Mouse (Mus musculus) kidney, embryonic 16.5 days (tissue): ENCODE data around the gene Kcnj13. TPM values are rescaled to one million over a fixed set of nuclear protein-coding genes. Genes with fewer than 3 reads are reported as not detected.

Source experiments
- ATAC-seq: fragments of 200-750 bp; cut with Nextera tagmentation; 2 replicates; pipeline ENCODE4 v1.8.0; 2017; ENCODE audit warnings: moderate TSS enrichment; ENCODE audit not compliant: low FRiP score, low TSS enrichment
- H3K27ac ChIP-seq: fragments of 300-500 bp; sonication (generic); 2 replicates; pipeline ENCODE4 v1.5.1; 2014; ENCODE audit warnings: low read length
- H3K27me3 ChIP-seq: fragments of 300-500 bp; sonication (generic); 2 replicates; pipeline ENCODE4 v1.6.1; 2014; ENCODE audit warnings: low read length, control low read depth, mixed read lengths; ENCODE audit not compliant: insufficient read depth
- H3K36me3 ChIP-seq: fragments of 300-500 bp; sonication (generic); 2 replicates; pipeline ENCODE4 v1.6.1; 2014; ENCODE audit warnings: low read length, control low read depth, mixed read lengths; ENCODE audit not compliant: insufficient read depth
- H3K4me1 ChIP-seq: fragments of 300-500 bp; sonication (generic); 2 replicates; pipeline ENCODE4 v1.6.1; 2014; ENCODE audit warnings: low read length, control low read depth, mixed read lengths; ENCODE audit not compliant: insufficient read depth
- H3K4me2 ChIP-seq: fragments of 300-500 bp; sonication (generic); replicated peaks from 2 replicates; pipeline ENCODE4 v1.6.1; 2014; ENCODE audit warnings: low read depth, low read length
- H3K4me3 ChIP-seq: fragments of 300-500 bp; sonication (generic); 2 replicates; pipeline ENCODE4 v1.5.1; 2014; ENCODE audit warnings: mild to moderate bottlenecking, low read length
- H3K9ac ChIP-seq: fragments of 300-500 bp; sonication (generic); replicated peaks from 2 replicates; pipeline ENCODE4 v1.6.1; 2014; ENCODE audit warnings: low read length
- H3K9me3 ChIP-seq: fragments of 300-500 bp; sonication (generic); 2 replicates; pipeline ENCODE4 v1.6.1; 2016; ENCODE audit warnings: low read length, control low read depth
- WGBS: fragments of 180-500 bp; shearing (Covaris S2); extraction: QIAGEN DNeasy Blood & Tissue Kit; methylation state at CpG from one replicate; pipeline ENCODE4 v1.1.7; 2014; 5-methylcytosine and 5-hydroxymethylcytosine counted together
- polyA plus RNA-seq: library from polyadenylated mRNA; unstranded; fragments of >200 nt; fragmentation: Nextera tagmentation; extraction: Ambion mirVana; gene quantifications from 2 replicates; pipeline ENCODE4 v1.2.1, GENCODE M21; 2015

Gene Kcnj13
- polyA plus RNA-seq, 1 experiment from 2014 or later, result 0.94 TPM

GRCm38 (mm10) chr1:87381152-87381551, 13.4 kb downstream of the Kcnj13 start:
- Histone ChIP-seq H3K36me3 (peaks cover 14% of the 10 kb centered on the region), H3K4me2 (no peak overlapping the region), H3K27ac (no peak overlapping the region), H3K9me3 (no peaks in the 10 kb centered on the region), H3K9ac (no peak overlapping the region), H3K4me1 (no peaks in the 10 kb centered on the region), H3K4me3 (no peak overlapping the region), H3K27me3 (no peaks in the 10 kb centered on the region)
- WGBS, result 92% methylated on average over 3 of the region's 3 CpGs
- no peak for ATAC-seq

GRCm38 (mm10) chr1:87379919-87380318, 14.6 kb downstream of the Kcnj13 start:
- 89% methylated on average over 1 of the region's 1 CpGs for WGBS
- H3K36me3 ChIP-seq, result peaks cover 19% of the 10 kb centered on the region
- H3K9ac ChIP-seq, result no peak overlapping the region
- no peak for ATAC-seq
- H3K4me1 ChIP-seq, result no peaks in the 10 kb centered on the region
- no peak overlapping the region for H3K4me3 ChIP-seq
- H3K4me2 ChIP-seq, result no peak overlapping the region
- H3K27me3 ChIP-seq, result no peaks in the 10 kb centered on the region
- no peaks in the 10 kb centered on the region for H3K9me3 ChIP-seq
- H3K27ac ChIP-seq, result no peak overlapping the region

- H3K36me3 ChIP-seq, result peaks cover 22% of the 10 kb centered on the region
- no peaks in the 10 kb centered on the region for H3K4me1 ChIP-seq
- no peak overlapping the region for H3K4me3 ChIP-seq
- 70% methylated on average over 3 of the region's 3 CpGs for WGBS
- no peaks in the 10 kb centered on the region for H3K27me3 ChIP-seq
- H3K9me3 ChIP-seq, result no peaks in the 10 kb centered on the region
- ATAC-seq, result no peak
- no peak overlapping the region for H3K4me2 ChIP-seq
- 0 out of 2 replicates have a peak overlapping the region, but pooled peaks have one; percentile 27 for H3K27ac ChIP-seq
- H3K9ac ChIP-seq, result no peak overlapping the region
Observed at GRCm38 (mm10) chr1:87378024-87378560, 16.4 kb downstream of the Kcnj13 start.

GRCm38 (mm10) chr1:87360276-87360675, 34.3 kb downstream of the Kcnj13 start:
- Histone ChIP-seq H3K27me3 (no peaks in the 10 kb centered on the region), H3K27ac (no peak overlapping the region), H3K9me3 (no peaks in the 10 kb centered on the region), H3K4me3 (no peak overlapping the region), H3K36me3 (peaks cover 8% of the 10 kb centered on the region; the same call in 1 of the 2 replicates), H3K4me1 (no peaks in the 10 kb centered on the region), H3K9ac (no peak overlapping the region), H3K4me2 (no peak overlapping the region)
- ATAC-seq, result no peak
- 59% methylated on average over 1 of the region's 1 CpGs for whole genome bisulfite sequencing

GRCm38 (mm10) chr1:87350576-87350975, 44.0 kb downstream of the Kcnj13 start:
- H3K27ac ChIP-seq, result no peak overlapping the region
- 87% methylated on average over 2 of the region's 2 CpGs for WGBS

More at GRCm38 (mm10) chr1:87350576-87350975, 44.0 kb downstream of the Kcnj13 start:
- H3K4me1 ChIP-seq, result no peaks in the 10 kb centered on the region
- no peak overlapping the region for H3K4me2 ChIP-seq
- H3K4me3 ChIP-seq, result no peak overlapping the region
- no peak for ATAC-seq
- no peaks in the 10 kb centered on the region for H3K27me3 ChIP-seq
- peaks cover 7% of the 10 kb centered on the region; the same call in 1 of the 2 replicates for H3K36me3 ChIP-seq
- no peak overlapping the region for H3K9ac ChIP-seq
- no peaks in the 10 kb centered on the region for H3K9me3 ChIP-seq

Other genes starting within 250 kb of the Kcnj13 start
- 0.94 and 1.1 TPM in 2 replicates for gene Ecel1, start 238.2 kb downstream of the Kcnj13 start, polyA plus RNA-seq
- gene Prss56, start 211.4 kb downstream of the Kcnj13 start, polyA plus RNA-seq, result 0.08 TPM in 1 of 2 replicates, not detected in the other
- gene Chrnd, start 204.1 kb downstream of the Kcnj13 start, polyA plus RNA-seq, result 0.81 and 1.1 TPM in 2 replicates
- gene Chrng, start 190.1 kb downstream of the Kcnj13 start, polyA plus RNA-seq, result 0.68 and 0.85 TPM in 2 replicates
- 157 and 160 TPM in 2 replicates for gene Eif4e2, start 180.8 kb downstream of the Kcnj13 start, polyA plus RNA-seq
- 7.3 and 8.5 TPM in 2 replicates for gene Efhd1, start 130.4 kb downstream of the Kcnj13 start, polyA plus RNA-seq
- gene Gigyf2, start 67.7 kb downstream of the Kcnj13 start, polyA plus RNA-seq, result 59.2 and 68.3 TPM in 2 replicates
- gene Snorc, start 75.5 kb upstream of the Kcnj13 start, polyA plus RNA-seq, result not detected in 2 replicates
- gene Neu2, start 115.2 kb upstream of the Kcnj13 start, polyA plus RNA-seq, result 0.84 and 1.2 TPM in 2 replicates
- gene Ngef, start 179.1 kb upstream of the Kcnj13 start, polyA plus RNA-seq, result 2.0 and 2.7 TPM in 2 replicates
- gene Inpp5d, start 225.6 kb upstream of the Kcnj13 start, polyA plus RNA-seq, result 8.6 and 9.1 TPM in 2 replicates